Mouse (Mus musculus) thymus, adult 2 months (tissue): ENCODE data around the gene 5730455P16Rik.

Experiments
- CTCF ChIP-seq: fragments of 200-500 bp; IDR thresholded peaks from 2 replicates; pipeline ENCODE4 v1.5.1; 2012; ENCODE audit warnings: mild to moderate bottlenecking, control low read depth, low read length, moderate library complexity, borderline replicate concordance; ENCODE audit not compliant: control insufficient read depth, poor library complexity, insufficient read depth; ENCODE audit errors: extremely low read depth
- POLR2A ChIP-seq: fragments of 200-500 bp; IDR thresholded peaks from 2 replicates; pipeline ENCODE4 v1.6.1; 2012; ENCODE audit warnings: mild to moderate bottlenecking, low read length, control low read depth, moderate library complexity; ENCODE audit not compliant: control insufficient read depth, poor library complexity, insufficient read depth; ENCODE audit errors: extremely low read depth

- TF ChIP-seq POLR2A (no peak), CTCF (no peak)
Measured at GRCm38 (mm10) chr11:80335609-80336350, 42.1 kb downstream of the 5730455P16Rik start.
